Mouse (Mus musculus) yolk sac, embryonic 10.5 days (tissue): ENCODE measurements at regions not wholly inside any gene's neighbourhood (a gene's known extent, or its start where the extent isn't known, plus 50 kb on each side); places are given as distances from the start of the nearest gene placed in this dataset.
"Not testable (repeated sequence)": the region's sequence is repeated elsewhere in the genome, so short reads cannot be mapped to it uniquely, and the experiment has no call there.

Experiments
- DNase-seq: peaks from one replicate; pipeline ENCODE4 v3.0.0-alpha.2; 2017; ENCODE audit warnings: low spot score

DNA sequence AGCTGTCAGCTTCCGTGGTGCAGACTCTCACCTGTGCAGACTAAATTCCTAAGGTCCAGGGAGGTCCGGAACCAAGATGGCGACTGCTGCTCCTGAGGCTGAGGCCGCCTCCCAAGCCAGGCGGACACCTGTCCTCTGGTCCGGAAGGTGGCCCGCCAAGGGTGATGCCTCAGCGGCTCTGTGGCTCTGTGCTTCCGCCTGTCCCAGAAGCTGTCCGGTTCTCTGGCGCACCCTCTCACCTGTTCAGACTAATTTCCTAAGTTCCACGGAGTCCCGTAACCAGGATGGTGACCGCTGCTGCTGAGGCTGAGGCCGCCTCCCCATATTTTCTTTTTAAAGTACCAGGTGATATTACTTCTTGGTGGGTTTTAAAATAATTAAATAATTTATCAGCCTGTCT, 65.4 kb upstream of the B3galnt2 start:
- not testable (repeated sequence) for DNase-seq

DNA sequence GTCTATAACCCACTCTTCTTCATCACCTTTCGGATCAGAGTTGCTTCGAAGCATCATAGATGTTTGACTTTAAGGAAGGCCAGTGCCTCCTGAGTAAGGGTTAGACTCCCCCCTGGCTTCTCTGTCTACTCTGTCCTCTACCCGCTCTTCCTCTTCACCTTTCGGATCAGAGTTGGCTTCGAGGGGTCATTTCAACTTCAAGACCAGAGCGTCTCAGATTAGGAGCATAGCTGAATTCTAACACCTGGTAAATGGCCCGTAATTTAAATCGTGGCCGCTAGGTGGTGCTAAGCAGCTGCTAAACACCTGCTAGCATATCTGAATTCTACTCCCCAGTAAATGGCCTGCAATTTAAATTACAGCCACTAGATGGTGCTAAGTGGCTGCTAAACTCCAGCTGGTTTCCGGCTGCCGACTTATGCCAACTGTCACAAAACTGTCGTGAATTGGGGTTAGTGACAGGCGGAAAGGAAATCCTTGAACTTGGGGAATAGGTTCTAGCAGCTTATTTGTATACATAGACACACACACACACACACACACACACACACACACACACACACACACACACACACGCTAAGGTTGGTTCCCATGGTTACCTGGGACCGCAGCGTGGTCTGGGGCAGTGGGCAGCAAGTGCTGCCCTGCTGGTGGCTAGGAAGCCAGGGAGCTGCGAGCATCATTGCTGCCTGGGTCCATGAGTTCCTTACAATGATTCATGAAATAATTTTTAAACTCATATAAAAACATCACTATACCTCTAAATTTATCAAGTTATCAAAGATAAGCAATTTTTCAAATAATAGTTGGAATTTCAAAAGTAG, 64.8 kb upstream of the B3galnt2 start:
- DNase-seq, result peak; percentile 91

DNA sequence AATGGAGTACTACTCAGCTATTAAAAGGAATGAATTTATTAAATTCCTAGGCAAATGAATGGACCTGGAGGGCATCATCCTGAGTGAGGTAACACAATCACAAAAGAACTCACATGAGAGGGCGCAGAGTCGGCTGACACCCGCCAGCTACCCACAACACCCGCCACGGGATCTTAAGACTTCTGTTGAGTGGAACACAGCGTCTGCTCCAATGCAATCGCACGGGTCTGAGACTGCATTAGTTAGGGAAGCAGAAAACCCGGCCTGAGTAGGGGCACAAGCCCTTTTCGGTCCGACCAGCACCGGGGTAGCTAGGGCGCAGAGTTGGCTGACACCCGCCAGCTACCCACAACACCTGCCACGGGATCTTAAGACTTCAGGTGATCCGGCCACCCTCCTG, 52.1 kb upstream of the B3galnt2 start:
- DNase-seq, result not testable (repeated sequence)
